Mouse (Mus musculus) stomach, embryonic 14.5 days (tissue): ENCODE results near the gene Shisa3. TPM values are rescaled to one million over a fixed set of nuclear protein-coding genes. Genes with fewer than 3 reads are reported as not detected.

Source experiments
- ATAC-seq: fragments of 200-750 bp; cut with Nextera tagmentation; 2 replicates; pipeline ENCODE4 v1.8.0; 2017; ENCODE audit warnings: low read depth, moderate TSS enrichment; ENCODE audit not compliant: insufficient number of reproducible peaks, insufficient read depth, low FRiP score
- H3K27ac ChIP-seq: fragments of 300-500 bp; sonication (generic); 2 replicates; pipeline ENCODE4 v1.5.1; 2014; ENCODE audit warnings: mild to moderate bottlenecking, low read length, moderate library complexity, mixed read lengths
- H3K27me3 ChIP-seq: fragments of 300-500 bp; sonication (generic); 2 replicates; pipeline ENCODE4 v1.6.1; 2014; ENCODE audit warnings: low read length, control low read depth, mixed read lengths; ENCODE audit not compliant: control insufficient read depth, insufficient read depth
- H3K36me3 ChIP-seq: fragments of 300-500 bp; sonication (generic); 2 replicates; pipeline ENCODE4 v1.6.1; 2014; ENCODE audit warnings: mild to moderate bottlenecking, control low read depth, low read length, moderate library complexity, mixed read lengths; ENCODE audit not compliant: control insufficient read depth, insufficient read depth
- H3K4me1 ChIP-seq: fragments of 300-500 bp; sonication (generic); 2 replicates; pipeline ENCODE4 v1.6.1; 2014; ENCODE audit warnings: low read length, control low read depth, mixed read lengths; ENCODE audit not compliant: control insufficient read depth, insufficient read depth
- H3K4me2 ChIP-seq: fragments of 300-500 bp; sonication (generic); replicated peaks from 2 replicates; pipeline ENCODE4 v1.6.1; 2014; ENCODE audit warnings: low read depth, low read length, control low read depth
- H3K4me3 ChIP-seq: fragments of 300-500 bp; sonication (generic); 2 replicates; pipeline ENCODE4 v1.5.1; 2014; ENCODE audit warnings: low read depth, low read length, control low read depth
- H3K9ac ChIP-seq: fragments of 300-500 bp; sonication (generic); replicated peaks from 2 replicates; pipeline ENCODE4 v1.6.1; 2014; ENCODE audit warnings: low read depth, mild to moderate bottlenecking, control low read depth, low read length, moderate library complexity, mixed read lengths
- H3K9me3 ChIP-seq: fragments of 300-500 bp; sonication (generic); 2 replicates; pipeline ENCODE4 v1.6.1; 2016; ENCODE audit warnings: low read depth, low read length, control low read depth; ENCODE audit not compliant: control insufficient read depth
- WGBS: fragments of 180-500 bp; shearing (Covaris S2); extraction: QIAGEN DNeasy Blood & Tissue Kit; methylation state at CpG from one replicate; pipeline ENCODE4 v1.1.7; 2014; 5-methylcytosine and 5-hydroxymethylcytosine counted together
- polyA plus RNA-seq: library from polyadenylated mRNA; unstranded; fragments of >200 nt; fragmentation: Nextera tagmentation; extraction: Ambion mirVana; gene quantifications from 2 replicates; pipeline ENCODE4 v1.2.1, GENCODE M21; 2014

Gene Shisa3
- polyA plus RNA-seq, result 28.7 and 30.2 TPM in 2 replicates

GRCm38 (mm10) chr5:67607804-67608673 lies at the start of gene Shisa3:
Gene Shisa3 (plus strand): TSS chr5:67607882.
- Histone ChIP-seq H3K4me2 (peak within 1 kb of the TSS; percentile 92), H3K36me3 (no peaks in the 10 kb centered on the region), H3K4me1 (0 out of 2 replicates have a peak, but pooled peaks cover 3% of the 10 kb centered on the region), H3K9ac (peak within 1 kb of the TSS; percentile 41), H3K9me3 (no peaks in the 10 kb centered on the region), H3K27ac (0 out of 2 replicates have a peak within 1 kb of the TSS, but pooled peaks have one; percentile 15), H3K27me3 (peaks cover 18% of the 10 kb centered on the region; the same call in 1 of the 2 replicates), H3K4me3 (peak within 1 kb of the TSS; percentile 49)
- ATAC-seq, result peak; percentile 73
- under 1% methylated on average over 86 of the region's 86 CpGs for WGBS

GRCm38 (mm10) chr5:67558644-67559043 lies 49.0 kb upstream of the Shisa3 start:
- no peak overlapping the region for H3K4me3 ChIP-seq
- no peak overlapping the region for H3K9ac ChIP-seq
- no peak for ATAC-seq
- WGBS, result 65% methylated on average over 4 of the region's 4 CpGs
- no peaks in the 10 kb centered on the region for H3K9me3 ChIP-seq
- no peak overlapping the region for H3K4me2 ChIP-seq
- H3K27me3 ChIP-seq, result no peaks in the 10 kb centered on the region
- no peak overlapping the region for H3K27ac ChIP-seq
- no peaks in the 10 kb centered on the region for H3K4me1 ChIP-seq
- H3K36me3 ChIP-seq, result no peaks in the 10 kb centered on the region

GRCm38 (mm10) chr5:67559063-67559462 lies 48.6 kb upstream of the Shisa3 start:
- no peak overlapping the region for H3K9ac ChIP-seq
- H3K4me2 ChIP-seq, result no peak overlapping the region
- H3K27ac ChIP-seq, result no peak overlapping the region
- no peaks in the 10 kb centered on the region for H3K36me3 ChIP-seq
- no peak for ATAC-seq
- no peaks in the 10 kb centered on the region for H3K4me1 ChIP-seq
- H3K4me3 ChIP-seq, result no peak overlapping the region
- WGBS, result 90% methylated on average over 3 of the region's 3 CpGs
- no peaks in the 10 kb centered on the region for H3K27me3 ChIP-seq
- no peaks in the 10 kb centered on the region for H3K9me3 ChIP-seq

GRCm38 (mm10) chr5:67572552-67573155 lies 35.0 kb upstream of the Shisa3 start:
- WGBS, result 23% methylated on average over 6 of the region's 6 CpGs
- no peak overlapping the region for H3K9ac ChIP-seq
- 0 out of 2 replicates have a peak, but pooled peaks cover 10% of the 10 kb centered on the region for H3K4me1 ChIP-seq
- no peaks in the 10 kb centered on the region for H3K36me3 ChIP-seq
- no peak overlapping the region for H3K4me3 ChIP-seq
- ATAC-seq, result peak; percentile 39; the same call in 1 of the 2 replicates
- no peaks in the 10 kb centered on the region for H3K9me3 ChIP-seq
- no peak overlapping the region for H3K4me2 ChIP-seq
- H3K27me3 ChIP-seq, result no peaks in the 10 kb centered on the region
- H3K27ac ChIP-seq, result no peak overlapping the region

GRCm38 (mm10) chr5:67574039-67574438 lies 33.6 kb upstream of the Shisa3 start:
- no peak overlapping the region; the same call in 1 of the 2 replicates for H3K27ac ChIP-seq
- WGBS, result 46% methylated on average over 9 of the region's 9 CpGs

GRCm38 (mm10) chr5:67575705-67576104 lies 32.0 kb upstream of the Shisa3 start:
- Histone ChIP-seq H3K27me3 (no peaks in the 10 kb centered on the region), H3K4me2 (no peak overlapping the region), H3K9ac (no peak overlapping the region), H3K36me3 (no peaks in the 10 kb centered on the region), H3K9me3 (no peaks in the 10 kb centered on the region), H3K4me1 (0 out of 2 replicates have a peak, but pooled peaks cover 10% of the 10 kb centered on the region), H3K4me3 (no peak overlapping the region), H3K27ac (peak overlapping the region; percentile 3; the same call in 1 of the 2 replicates)
- WGBS, result 62% methylated on average over 2 of the region's 2 CpGs
- 0 out of 2 replicates have a peak, but pooled peaks have one; percentile 42 for ATAC-seq

More at GRCm38 (mm10) chr5:67574039-67574438, 33.6 kb upstream of the Shisa3 start:
- no peak overlapping the region for H3K9ac ChIP-seq
- no peak for ATAC-seq
- 0 out of 2 replicates have a peak, but pooled peaks cover 10% of the 10 kb centered on the region for H3K4me1 ChIP-seq
- H3K4me2 ChIP-seq, result no peak overlapping the region
- no peak overlapping the region for H3K4me3 ChIP-seq
- H3K36me3 ChIP-seq, result no peaks in the 10 kb centered on the region
- no peaks in the 10 kb centered on the region for H3K27me3 ChIP-seq
- H3K9me3 ChIP-seq, result no peaks in the 10 kb centered on the region

- ATAC-seq, result no peak
- WGBS, result 57% methylated on average over 6 of the region's 6 CpGs
Measured at GRCm38 (mm10) chr5:67579725-67580633, 27.7 kb upstream of the Shisa3 start.

GRCm38 (mm10) chr5:67595070-67595469 lies 12.6 kb upstream of the Shisa3 start:
- Histone ChIP-seq H3K9ac (no peak overlapping the region), H3K36me3 (no peaks in the 10 kb centered on the region), H3K4me3 (no peak overlapping the region), H3K27me3 (no peaks in the 10 kb centered on the region), H3K9me3 (no peaks in the 10 kb centered on the region), H3K4me2 (no peak overlapping the region), H3K4me1 (no peaks in the 10 kb centered on the region), H3K27ac (no peak overlapping the region)
- no peak for ATAC-seq
- 70% methylated on average over 1 of the region's 1 CpGs for WGBS

More at GRCm38 (mm10) chr5:67579725-67580633, 27.7 kb upstream of the Shisa3 start:
- no peak overlapping the region for H3K4me3 ChIP-seq
- H3K9ac ChIP-seq, result no peak overlapping the region
- no peaks in the 10 kb centered on the region for H3K36me3 ChIP-seq
- no peaks in the 10 kb centered on the region for H3K4me1 ChIP-seq
- no peaks in the 10 kb centered on the region for H3K27me3 ChIP-seq
- no peak overlapping the region for H3K4me2 ChIP-seq
- H3K9me3 ChIP-seq, result no peaks in the 10 kb centered on the region
- no peak overlapping the region for H3K27ac ChIP-seq
